Mouse (Mus musculus) forebrain, embryonic 11.5 days (tissue): ENCODE results near the gene Cmas. TPM values are rescaled to one million over a fixed set of nuclear protein-coding genes. Genes with fewer than 3 reads are reported as not detected.

Experiments
- ATAC-seq: fragments of 200-750 bp; cut with Nextera tagmentation; replicated peaks from 2 replicates; pipeline ENCODE4 v1.8.0; 2017; ENCODE audit warnings: moderate TSS enrichment; ENCODE audit not compliant: low FRiP score
- DNase-seq: peaks from one replicate; pipeline ENCODE4 v3.0.0-alpha.2; 2017; ENCODE audit warnings: low spot score
- H3K27ac ChIP-seq: fragments of 300-500 bp; sonication (generic); 2 replicates; pipeline ENCODE4 v1.5.1; 2014; ENCODE audit warnings: low read depth, low read length
- H3K27me3 ChIP-seq: fragments of 300-500 bp; sonication (generic); 2 replicates; pipeline ENCODE4 v1.6.1; 2014; ENCODE audit warnings: mild to moderate bottlenecking, low read length, mixed read lengths; ENCODE audit not compliant: control insufficient read depth, insufficient read depth
- H3K36me3 ChIP-seq: fragments of 300-500 bp; sonication (generic); 2 replicates; pipeline ENCODE4 v1.6.1; 2014; ENCODE audit warnings: mild to moderate bottlenecking, low read length, moderate library complexity, mixed read lengths; ENCODE audit not compliant: control insufficient read depth, insufficient read depth
- H3K4me1 ChIP-seq: fragments of 300-500 bp; sonication (generic); replicated peaks from 2 replicates; pipeline ENCODE4 v1.6.1; 2014; ENCODE audit warnings: low read length, mixed read lengths; ENCODE audit not compliant: control insufficient read depth, insufficient read depth
- H3K4me2 ChIP-seq: fragments of 300-500 bp; sonication (generic); 2 replicates; pipeline ENCODE4 v1.6.1; 2014; ENCODE audit warnings: low read depth, mild to moderate bottlenecking, low read length, moderate library complexity, mixed read lengths; ENCODE audit not compliant: severe bottlenecking
- H3K4me3 ChIP-seq: fragments of 300-500 bp; sonication (generic); 2 replicates; pipeline ENCODE4 v1.5.1; 2014; ENCODE audit warnings: low read depth, low read length
- H3K9ac ChIP-seq: fragments of 300-500 bp; sonication (generic); 2 replicates; pipeline ENCODE4 v1.6.1; 2014; ENCODE audit warnings: low read length
- H3K9me3 ChIP-seq: fragments of 300-500 bp; sonication (generic); 2 replicates; pipeline ENCODE4 v1.6.1; 2016; ENCODE audit warnings: low read length, mixed read lengths; ENCODE audit not compliant: control insufficient read depth
- WGBS: fragments of 180-500 bp; shearing (Covaris S2); extraction: QIAGEN DNeasy Blood & Tissue Kit; methylation state at CpG from one replicate; pipeline ENCODE4 v1.1.7; 2014; 5-methylcytosine and 5-hydroxymethylcytosine counted together
- polyA plus RNA-seq: library from polyadenylated mRNA; unstranded; fragments of >200 nt; fragmentation: Nextera tagmentation; extraction: Ambion mirVana; gene quantifications from 2 replicates; pipeline ENCODE4 v1.2.1, GENCODE M21; 2014

The Cmas gene
- polyA plus RNA-seq, 1 experiment from 2014 or later = 103 TPM

GRCm38 (mm10) chr6:142721731-142722130 lies 34.8 kb upstream of the Cmas start:
- 91% methylated on average over 8 of the region's 8 CpGs for WGBS

GRCm38 (mm10) chr6:142726032-142726431 lies 30.5 kb upstream of the Cmas start:
- H3K4me1 ChIP-seq = no peaks in the 10 kb centered on the region

More at GRCm38 (mm10) chr6:142721731-142722130, 34.8 kb upstream of the Cmas start:
- H3K9ac ChIP-seq = no peak overlapping the region
- no peaks in the 10 kb centered on the region for H3K9me3 ChIP-seq
- H3K36me3 ChIP-seq = no peaks in the 10 kb centered on the region
- DNase-seq (no peak), ATAC-seq (no peak)
- no peak overlapping the region for H3K4me3 ChIP-seq
- no peak overlapping the region for H3K27ac ChIP-seq
- H3K27me3 ChIP-seq = no peaks in the 10 kb centered on the region
- H3K4me2 ChIP-seq = no peak overlapping the region
- no peaks in the 10 kb centered on the region for H3K4me1 ChIP-seq

GRCm38 (mm10) chr6:142732567-142733290 lies 23.8 kb upstream of the Cmas start:
- no peak overlapping the region for H3K4me2 ChIP-seq
- ATAC-seq = no peak
- WGBS = 81% methylated on average over 14 of the region's 14 CpGs
- no peaks in the 10 kb centered on the region for H3K27me3 ChIP-seq
- no peaks in the 10 kb centered on the region for H3K9me3 ChIP-seq
- no peak for DNase-seq
- H3K9ac ChIP-seq = no peak overlapping the region
- no peak overlapping the region for H3K4me3 ChIP-seq
- no peak overlapping the region for H3K27ac ChIP-seq
- no peaks in the 10 kb centered on the region for H3K4me1 ChIP-seq
- H3K36me3 ChIP-seq = no peaks in the 10 kb centered on the region

More at GRCm38 (mm10) chr6:142726032-142726431, 30.5 kb upstream of the Cmas start:
- DNase-seq (no peak), ATAC-seq (no peak)
- no peaks in the 10 kb centered on the region for H3K36me3 ChIP-seq
- H3K9ac ChIP-seq = no peak overlapping the region
- no peak overlapping the region for H3K27ac ChIP-seq
- H3K9me3 ChIP-seq = no peaks in the 10 kb centered on the region
- no peak overlapping the region for H3K4me2 ChIP-seq
- 86% methylated on average over 4 of the region's 4 CpGs for WGBS
- H3K27me3 ChIP-seq = no peaks in the 10 kb centered on the region
- no peak overlapping the region for H3K4me3 ChIP-seq

GRCm38 (mm10) chr6:142735302-142736005 lies 21.0 kb upstream of the Cmas start:
- no peak for DNase-seq
- Histone ChIP-seq H3K27ac (no peak overlapping the region), H3K36me3 (no peaks in the 10 kb centered on the region), H3K4me3 (no peak overlapping the region), H3K4me2 (no peak overlapping the region), H3K9me3 (no peaks in the 10 kb centered on the region), H3K4me1 (no peaks in the 10 kb centered on the region), H3K27me3 (no peaks in the 10 kb centered on the region), H3K9ac (no peak overlapping the region)
- 52% methylated on average over 8 of the region's 8 CpGs for WGBS
- ATAC-seq = peak; percentile 59; the same call in 1 of the 2 replicates

GRCm38 (mm10) chr6:142738225-142738624 lies 18.3 kb upstream of the Cmas start:
- no peak overlapping the region for H3K9ac ChIP-seq
- WGBS = 90% methylated on average over 2 of the region's 2 CpGs
- DNase-seq (no peak), ATAC-seq (no peak)
- no peaks in the 10 kb centered on the region for H3K4me1 ChIP-seq
- H3K4me2 ChIP-seq = no peak overlapping the region
- no peak overlapping the region for H3K27ac ChIP-seq
- H3K9me3 ChIP-seq = no peaks in the 10 kb centered on the region
- H3K4me3 ChIP-seq = no peak overlapping the region
- H3K27me3 ChIP-seq = no peaks in the 10 kb centered on the region
- no peaks in the 10 kb centered on the region for H3K36me3 ChIP-seq

GRCm38 (mm10) chr6:142738637-142739036 lies 17.8 kb upstream of the Cmas start:
- DNase-seq (no peak), ATAC-seq (no peak)
- Histone ChIP-seq H3K4me1 (no peaks in the 10 kb centered on the region), H3K27me3 (no peaks in the 10 kb centered on the region), H3K27ac (no peak overlapping the region), H3K9ac (no peak overlapping the region), H3K36me3 (no peaks in the 10 kb centered on the region), H3K4me2 (no peak overlapping the region), H3K9me3 (no peaks in the 10 kb centered on the region), H3K4me3 (no peak overlapping the region)
- WGBS = 88% methylated on average over 6 of the region's 6 CpGs

GRCm38 (mm10) chr6:142741763-142742162 lies 14.7 kb upstream of the Cmas start:
- ATAC-seq = no peak
- Histone ChIP-seq H3K9me3 (no peaks in the 10 kb centered on the region), H3K4me2 (no peak overlapping the region), H3K4me1 (no peaks in the 10 kb centered on the region), H3K9ac (no peak overlapping the region), H3K36me3 (no peaks in the 10 kb centered on the region), H3K4me3 (no peak overlapping the region), H3K27ac (no peak overlapping the region), H3K27me3 (no peaks in the 10 kb centered on the region)
- no peak for DNase-seq
- WGBS = 87% methylated on average over 6 of the region's 6 CpGs

- Histone ChIP-seq H3K36me3 (no peaks in the 10 kb centered on the region), H3K4me2 (no peak overlapping the region), H3K27ac (no peak overlapping the region), H3K9me3 (no peaks in the 10 kb centered on the region), H3K27me3 (no peaks in the 10 kb centered on the region), H3K4me3 (no peak overlapping the region), H3K4me1 (no peaks in the 10 kb centered on the region), H3K9ac (no peak overlapping the region)
- ATAC-seq (no peak), DNase-seq (no peak)
- 55% methylated on average over 4 of the region's 4 CpGs for WGBS
These were observed 13.3 kb upstream of the Cmas start for GRCm38 (mm10) chr6:142743193-142743592.
